Mouse (Mus musculus) myocyte (in vitro differentiated cells): ENCODE data around the gene Grrp1.
A peak's percentile ranks its signal among the peaks of the same experiment; 100 is the strongest.

Experiments used
- CEBPB ChIP-seq: IDR thresholded peaks from 2 replicates; pipeline ENCODE4 v1.6.1; 2011; ENCODE audit warnings: mild to moderate bottlenecking, moderate library complexity; ENCODE audit not compliant: poor library complexity, insufficient read depth, severe bottlenecking
- E2F4 ChIP-seq: IDR thresholded peaks from one replicate; pipeline ENCODE4 v1.6.1; 2011; ENCODE audit warnings: mild to moderate bottlenecking, control low read depth, moderate library complexity; ENCODE audit not compliant: insufficient read depth
- MAX ChIP-seq: IDR thresholded peaks from one replicate; pipeline ENCODE4 v1.6.1; 2011; ENCODE audit warnings: low read depth, mild to moderate bottlenecking, control low read depth
- MYOD1 ChIP-seq, 3 experiments: IDR thresholded peaks; one replicate each; pipeline ENCODE4 v1.6.1; 2011; ENCODE audit warnings: control low read depth in 2 of 3, low read depth in 2 of 3, mild to moderate bottlenecking in 2 of 3, moderate library complexity in 1 of 3; ENCODE audit not compliant: insufficient read length in 2 of 3, control insufficient read depth in 1 of 3
- POLR2A ChIP-seq: IDR thresholded peaks from one replicate; pipeline ENCODE4 v1.6.1; 2011; ENCODE audit warnings: low read depth, mild to moderate bottlenecking, control low read depth, moderate library complexity; ENCODE audit not compliant: insufficient read length
- POLR2AphosphoS2 ChIP-seq: IDR thresholded peaks from one replicate; pipeline ENCODE4 v1.6.1; 2011; ENCODE audit warnings: low read depth, control low read depth; ENCODE audit not compliant: insufficient read length
- TCF12 ChIP-seq: IDR thresholded peaks from one replicate; pipeline ENCODE4 v1.6.1; 2011; ENCODE audit warnings: mild to moderate bottlenecking, control low read depth; ENCODE audit not compliant: poor library complexity, insufficient read depth, severe bottlenecking
- USF1 ChIP-seq: IDR thresholded peaks from one replicate; pipeline ENCODE4 v1.6.1; 2011; ENCODE audit warnings: low read depth, mild to moderate bottlenecking, control low read depth, moderate library complexity

GRCm38 (mm10) chr4:134245148-134245843 lies 8.6 kb downstream of the Grrp1 start, which contains the start of gene Zfp593:
- no peak for TF ChIP-seq MYOD1 (IDR thresholded peaks at IDR 0.05; ENCODE audit: control insufficient read depth in 1 of 3, insufficient read length in 2 of 3, low read depth in 2 of 3)
- TF ChIP-seq MAX, result peak; percentile 77
- TF ChIP-seq POLR2A, result peak; percentile 64
- TF ChIP-seq USF1, result peak; percentile 11
- TF ChIP-seq POLR2AphosphoS2, result peak; percentile 60
- TF ChIP-seq TCF12, result no peak
- TF ChIP-seq CEBPB, result no peak
- no peak for TF ChIP-seq E2F4
